Mouse (Mus musculus) spleen, adult 2 months (tissue): Measurements from ENCODE around the gene Stap2. TPM values are rescaled to one million over a fixed set of nuclear protein-coding genes. Genes with fewer than 3 reads are reported as not detected.

Experiments
- DNase-seq, 2 experiments: peaks; one replicate each; pipeline versions ENCODE4 v3.0.0 to v3.0.0-alpha.2; 2012 to 2021; ENCODE audit warnings: low spot score in 2 of 2, low read depth in 1 of 2
- H3K27ac ChIP-seq: fragments of 200-500 bp; 2 replicates; pipeline ENCODE4 v1.5.1; 2012; ENCODE audit warnings: low read length, inconsistent platforms; ENCODE audit not compliant: insufficient read depth
- H3K27me3 ChIP-seq: fragments of 200-500 bp; 2 replicates; pipeline ENCODE4 v1.6.1; 2012; ENCODE audit warnings: mild to moderate bottlenecking, moderate library complexity, low read length, inconsistent platforms; ENCODE audit not compliant: control insufficient read depth, insufficient read depth
- H3K36me3 ChIP-seq: fragments of 200-500 bp; 2 replicates; pipeline ENCODE4 v1.6.1; 2012; ENCODE audit warnings: mild to moderate bottlenecking, low read length, inconsistent platforms; ENCODE audit not compliant: control insufficient read depth, insufficient read depth
- H3K4me1 ChIP-seq: fragments of 200-500 bp; 2 replicates; pipeline ENCODE4 v1.6.1; 2011; ENCODE audit warnings: inconsistent platforms; ENCODE audit not compliant: control insufficient read depth, insufficient read depth, insufficient read length
- H3K4me3 ChIP-seq: fragments of 200-500 bp; 2 replicates; pipeline ENCODE4 v1.5.1; 2011; ENCODE audit warnings: mild to moderate bottlenecking, inconsistent platforms; ENCODE audit not compliant: insufficient read depth, insufficient read length; ENCODE audit errors: extremely low read depth
- CTCF ChIP-seq: fragments of 200-500 bp; IDR thresholded peaks from 2 replicates; pipeline ENCODE4 v1.5.1; 2011; ENCODE audit warnings: mild to moderate bottlenecking, inconsistent platforms; ENCODE audit not compliant: insufficient read depth, insufficient read length, insufficient replicate concordance; ENCODE audit errors: extremely low read depth
- POLR2A ChIP-seq: fragments of 200-500 bp; IDR thresholded peaks from 2 replicates; pipeline ENCODE4 v1.6.1; 2011; ENCODE audit warnings: low read depth, low read length, inconsistent platforms
- WGBS: fragments of 180-500 bp; shearing (Covaris S2); methylation state at CpG from one replicate; pipeline ENCODE4 v1.1.7; 2018; 5-methylcytosine and 5-hydroxymethylcytosine counted together
- polyA plus RNA-seq: library from polyadenylated mRNA; depleted of rRNA; stranded (reverse); fragments of >200 nt; gene quantifications from 2 replicates; pipeline ENCODE4 v1.2.3, GENCODE M21; 2012

The Stap2 gene
- polyA plus RNA-seq, 1 experiment = 12.0 TPM

- TF ChIP-seq POLR2A = no peak
- no peak for TF ChIP-seq CTCF
- 76% methylated on average over 8 of the region's 8 CpGs for WGBS
- H3K4me3 ChIP-seq = no peak overlapping the region
These were observed 33.3 kb upstream of the Stap2 start for GRCm38 (mm10) chr17:56038583-56039261.

GRCm38 (mm10) chr17:56036901-56037287, 31.5 kb upstream of the Stap2 start:
- H3K4me3 ChIP-seq = peak overlapping the region; percentile 46
- no peak for TF ChIP-seq CTCF
- no peak for TF ChIP-seq POLR2A

More at GRCm38 (mm10) chr17:56038583-56039261, 33.3 kb upstream of the Stap2 start:
- H3K27me3 ChIP-seq = no peaks in the 10 kb centered on the region
- peaks cover 9% of the 10 kb centered on the region; the same call in 1 of the 2 replicates for H3K4me1 ChIP-seq
- no peak overlapping the region for H3K27ac ChIP-seq
- DNase-seq = no peak
- H3K36me3 ChIP-seq = no peaks in the 10 kb centered on the region

DNA sequence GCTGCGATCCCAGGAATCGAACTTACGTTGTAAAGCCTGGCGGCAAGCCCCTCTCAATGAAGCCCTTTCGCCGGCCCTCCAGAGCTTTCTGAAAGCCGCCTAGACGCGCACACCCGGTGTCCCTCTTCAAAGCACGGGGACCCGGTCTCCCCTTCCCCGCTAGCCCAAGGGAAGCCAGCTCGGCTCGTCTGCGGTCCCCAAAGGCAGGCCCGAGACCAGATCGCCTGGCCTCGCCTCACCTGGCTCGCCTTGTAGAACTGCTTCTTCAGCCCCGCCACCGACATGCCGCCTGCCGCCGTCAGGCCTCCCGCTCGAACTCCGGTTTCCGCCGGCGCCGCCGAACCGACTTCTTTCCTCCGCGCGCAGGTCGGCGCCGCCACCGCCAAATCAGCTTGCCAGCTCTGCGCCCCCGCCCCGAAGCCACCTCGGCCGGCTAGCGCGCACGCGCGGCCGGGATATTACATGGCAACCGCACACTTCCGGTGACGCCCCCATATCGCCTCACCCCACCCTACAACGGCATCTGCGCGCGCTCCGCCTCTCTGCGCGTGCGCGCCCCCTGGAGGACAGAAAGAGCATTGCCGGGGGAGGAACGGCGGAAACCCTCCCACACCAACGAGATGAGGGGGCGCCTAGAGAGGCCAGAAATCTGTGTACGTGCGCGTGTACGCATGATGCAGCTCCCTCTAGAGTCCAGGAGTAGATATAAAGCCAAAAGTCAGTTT, 31.0 kb upstream of the Stap2 start, which contains the start of gene Sh3gl1:
Gene Sh3gl1 (minus strand): TSS at position 460 of the 725 bp plus-strand sequence.
- TF ChIP-seq CTCF (peak; percentile 99), POLR2A (peak; percentile 67)
- Histone ChIP-seq H3K4me1 (peaks cover 25% of the 10 kb centered on the region; the same call in 1 of the 2 replicates), H3K27ac (peak within 1 kb of the TSS; percentile 96), H3K4me3 (peak within 1 kb of the TSS; percentile 90), H3K36me3 (no peaks in the 10 kb centered on the region), H3K27me3 (no peaks in the 10 kb centered on the region)
- WGBS = under 1% methylated on average over 74 of the region's 74 CpGs
- peak; percentile 97 to 98 for DNase-seq

More at GRCm38 (mm10) chr17:56036901-56037287, 31.5 kb upstream of the Stap2 start:
- Histone ChIP-seq H3K27ac (no peak overlapping the region), H3K36me3 (no peaks in the 10 kb centered on the region), H3K27me3 (no peaks in the 10 kb centered on the region), H3K4me1 (peaks cover 22% of the 10 kb centered on the region; the same call in 1 of the 2 replicates)
- 35% methylated on average over 13 of the region's 13 CpGs for WGBS
- no peak for DNase-seq

DNA sequence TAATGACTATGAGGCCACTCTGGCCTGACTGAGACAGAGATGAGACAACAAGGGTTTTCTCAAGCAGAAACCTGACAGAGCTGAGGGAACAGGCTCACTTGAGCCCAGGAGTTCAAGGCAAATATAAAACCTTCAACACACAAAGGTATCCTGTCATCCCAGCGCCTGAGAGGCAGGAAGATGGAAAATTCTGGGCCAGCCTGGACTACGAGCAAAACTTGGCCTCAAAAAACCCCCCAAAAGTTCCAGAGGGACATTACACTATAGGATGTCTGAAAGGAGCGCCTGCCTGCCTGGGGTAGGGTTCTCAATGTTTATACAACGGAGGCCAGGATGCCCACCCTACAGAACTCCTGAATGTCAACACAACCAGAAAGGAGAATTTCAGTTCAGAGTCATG, 29.8 kb upstream of the Stap2 start:
- Histone ChIP-seq H3K4me3 (peak overlapping the region; percentile 29), H3K27ac (peak overlapping the region; percentile 82), H3K4me1 (peaks cover 33% of the 10 kb centered on the region; the same call in 1 of the 2 replicates)

DNA sequence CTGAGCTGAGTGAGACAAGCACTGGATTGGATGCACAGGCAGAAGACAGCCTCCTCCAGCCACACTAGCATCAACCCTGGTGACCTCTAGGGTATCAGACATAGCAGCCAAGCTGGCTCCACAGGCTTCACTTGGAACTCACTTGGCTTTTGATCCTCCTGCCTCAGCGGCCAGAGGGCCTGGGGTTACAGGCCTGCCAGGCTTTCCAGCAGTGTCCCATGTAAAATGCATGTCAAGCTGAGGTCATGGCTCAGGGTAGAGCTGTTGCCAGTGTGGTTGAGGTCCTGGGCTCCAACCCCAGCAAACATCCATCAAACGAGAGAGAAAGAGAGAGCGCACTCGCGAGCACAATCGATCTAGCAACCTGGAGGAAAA, 29.3 kb upstream of the Stap2 start:
- Histone ChIP-seq H3K4me3 (peak overlapping the region; percentile 29; the same call in 1 of the 2 replicates), H3K27me3 (no peaks in the 10 kb centered on the region), H3K4me1 (peaks cover 35% of the 10 kb centered on the region; the same call in 1 of the 2 replicates), H3K36me3 (no peaks in the 10 kb centered on the region), H3K27ac (peak overlapping the region; percentile 82)
- TF ChIP-seq CTCF (no peak), POLR2A (no peak)
- no peak for DNase-seq
- WGBS = 66% methylated on average over 6 of the region's 6 CpGs

More for the DNA sequence above, 29.8 kb upstream of the Stap2 start:
- 67% methylated on average over 4 of the region's 4 CpGs for WGBS
- Histone ChIP-seq H3K27me3 (no peaks in the 10 kb centered on the region), H3K36me3 (no peaks in the 10 kb centered on the region)
- TF ChIP-seq CTCF (no peak), POLR2A (no peak)
- DNase-seq = no peak

- 74% methylated on average over 7 of the region's 7 CpGs for WGBS
- Histone ChIP-seq H3K27ac (peak overlapping the region; percentile 82), H3K4me3 (peak overlapping the region; percentile 29; the same call in 1 of the 2 replicates), H3K4me1 (peaks cover 35% of the 10 kb centered on the region; the same call in 1 of the 2 replicates), H3K36me3 (no peaks in the 10 kb centered on the region), H3K27me3 (no peaks in the 10 kb centered on the region)
- DNase-seq = no peak
- TF ChIP-seq POLR2A = no peak
These were observed 28.8 kb upstream of the Stap2 start for GRCm38 (mm10) chr17:56034040-56034725.
